Mouse (Mus musculus) forebrain, embryonic 10.5 days (tissue): Measurements from ENCODE around the gene Srms. TPM values are rescaled to one million over a fixed set of nuclear protein-coding genes. Genes with fewer than 3 reads are reported as not detected.

Experiments used
- DNase-seq: peaks from one replicate; pipeline ENCODE4 v3.0.0-alpha.2; 2017; ENCODE audit warnings: low spot score; ENCODE audit errors: extremely low spot score
- H3K27ac ChIP-seq: fragments of 300-500 bp; sonication (generic); 2 replicates; pipeline ENCODE4 v1.5.1; 2016; ENCODE audit warnings: mild to moderate bottlenecking
- H3K27me3 ChIP-seq: fragments of 300-500 bp; sonication (generic); 2 replicates; pipeline ENCODE4 v1.6.1; 2016; ENCODE audit warnings: mild to moderate bottlenecking; ENCODE audit not compliant: poor library complexity, severe bottlenecking
- H3K36me3 ChIP-seq: fragments of 300-500 bp; sonication (generic); replicated peaks from 2 replicates; pipeline ENCODE4 v1.6.1; 2016; ENCODE audit warnings: mild to moderate bottlenecking, moderate library complexity
- H3K4me1 ChIP-seq: fragments of 300-500 bp; sonication (generic); 2 replicates; pipeline ENCODE4 v1.6.1; 2016
- H3K4me3 ChIP-seq: fragments of 300-500 bp; sonication (generic); 2 replicates; pipeline ENCODE4 v1.5.1; 2016; ENCODE audit warnings: mild to moderate bottlenecking, moderate library complexity
- H3K9me3 ChIP-seq: fragments of 300-500 bp; sonication (generic); 2 replicates; pipeline ENCODE4 v1.6.1; 2016; ENCODE audit warnings: mild to moderate bottlenecking, moderate library complexity
- WGBS: fragments of 180-500 bp; shearing (Covaris S2); methylation state at CpG from one replicate; pipeline ENCODE4 v1.1.7; 2016; 5-methylcytosine and 5-hydroxymethylcytosine counted together
- polyA plus RNA-seq: library from polyadenylated mRNA; unstranded; fragments of >200 nt; fragmentation: Nextera tagmentation; extraction: Ambion mirVana; gene quantifications from 2 replicates; pipeline ENCODE4 v1.2.1, GENCODE M21; 2016

Gene Srms
- polyA plus RNA-seq, 1 experiment from 2014 or later = 0.12 TPM

GRCm38 (mm10) chr2:181187121-181188000, 25.6 kb downstream of the Srms start, which contains the start of gene Ppdpf:
Ppdpf (plus strand) TSS chr2:181187247.
- peaks cover 18% of the 10 kb centered on the region for H3K36me3 ChIP-seq
- under 1% methylated on average over 64 of the region's 64 CpGs for WGBS
- peaks cover 25% of the 10 kb centered on the region for H3K4me1 ChIP-seq
- H3K27ac ChIP-seq = peak within 1 kb of the TSS; percentile 97
- peak; percentile 89 for DNase-seq
- no peaks in the 10 kb centered on the region for H3K9me3 ChIP-seq
- H3K4me3 ChIP-seq = peak within 1 kb of the TSS; percentile 78
- no peaks in the 10 kb centered on the region for H3K27me3 ChIP-seq

GRCm38 (mm10) chr2:181186635-181187034, 26.4 kb downstream of the Srms start:
- DNase-seq = peak; percentile 84
- H3K4me1 ChIP-seq = peaks cover 25% of the 10 kb centered on the region
- H3K9me3 ChIP-seq = no peaks in the 10 kb centered on the region
- H3K27ac ChIP-seq = peak overlapping the region; percentile 97
- no peaks in the 10 kb centered on the region for H3K27me3 ChIP-seq
- H3K36me3 ChIP-seq = peaks cover 18% of the 10 kb centered on the region
- H3K4me3 ChIP-seq = peak overlapping the region; percentile 78
- under 1% methylated on average over 14 of the region's 14 CpGs for WGBS

GRCm38 (mm10) chr2:181180898-181181297, 32.1 kb downstream of the Srms start:
- no peaks in the 10 kb centered on the region for H3K9me3 ChIP-seq
- no peaks in the 10 kb centered on the region for H3K36me3 ChIP-seq
- no peaks in the 10 kb centered on the region for H3K27me3 ChIP-seq
- no peak overlapping the region for H3K27ac ChIP-seq
- DNase-seq = no peak
- no peaks in the 10 kb centered on the region for H3K4me1 ChIP-seq
- 82% methylated on average over 6 of the region's 6 CpGs for WGBS
- no peak overlapping the region for H3K4me3 ChIP-seq

GRCm38 (mm10) chr2:181178471-181178870, 34.5 kb downstream of the Srms start:
- Histone ChIP-seq H3K4me3 (no peak overlapping the region), H3K36me3 (no peaks in the 10 kb centered on the region), H3K4me1 (no peaks in the 10 kb centered on the region), H3K27ac (no peak overlapping the region), H3K27me3 (no peaks in the 10 kb centered on the region), H3K9me3 (no peaks in the 10 kb centered on the region)
- DNase-seq = no peak
- WGBS = 90% methylated on average over 5 of the region's 5 CpGs

- WGBS = 80% methylated on average over 3 of the region's 3 CpGs
- H3K4me3 ChIP-seq = no peak overlapping the region
- no peak overlapping the region for H3K27ac ChIP-seq
- H3K27me3 ChIP-seq = no peaks in the 10 kb centered on the region
- H3K36me3 ChIP-seq = no peaks in the 10 kb centered on the region
- H3K4me1 ChIP-seq = no peaks in the 10 kb centered on the region
- DNase-seq = no peak
- no peaks in the 10 kb centered on the region for H3K9me3 ChIP-seq
These were observed 35.0 kb downstream of the Srms start for GRCm38 (mm10) chr2:181178015-181178414.

GRCm38 (mm10) chr2:181174646-181175045, 38.3 kb downstream of the Srms start:
- peaks cover 2% of the 10 kb centered on the region; the same call in 1 of the 2 replicates for H3K9me3 ChIP-seq
- no peaks in the 10 kb centered on the region for H3K36me3 ChIP-seq
- no peaks in the 10 kb centered on the region for H3K27me3 ChIP-seq
- H3K4me1 ChIP-seq = no peaks in the 10 kb centered on the region
- no peak for DNase-seq
- H3K4me3 ChIP-seq = no peak overlapping the region
- 90% methylated on average over 3 of the region's 3 CpGs for WGBS
- H3K27ac ChIP-seq = no peak overlapping the region

GRCm38 (mm10) chr2:181166469-181166868, 46.5 kb downstream of the Srms start:
- 94% methylated on average over 5 of the region's 5 CpGs for WGBS

GRCm38 (mm10) chr2:181160821-181161220, 52.2 kb downstream of the Srms start:
- WGBS = 88% methylated on average over 4 of the region's 4 CpGs
- Histone ChIP-seq H3K9me3 (no peaks in the 10 kb centered on the region), H3K4me3 (no peak overlapping the region), H3K4me1 (peaks cover 28% of the 10 kb centered on the region), H3K27ac (no peak overlapping the region), H3K36me3 (no peaks in the 10 kb centered on the region), H3K27me3 (peaks cover 36% of the 10 kb centered on the region)
- no peak for DNase-seq

More at GRCm38 (mm10) chr2:181166469-181166868, 46.5 kb downstream of the Srms start:
- Histone ChIP-seq H3K27ac (no peak overlapping the region), H3K36me3 (no peaks in the 10 kb centered on the region), H3K4me1 (no peaks in the 10 kb centered on the region), H3K4me3 (no peak overlapping the region), H3K27me3 (0 out of 2 replicates have a peak, but pooled peaks cover 4% of the 10 kb centered on the region), H3K9me3 (peaks cover 3% of the 10 kb centered on the region; the same call in 1 of the 2 replicates)
- no peak for DNase-seq

- peak; percentile 30 for DNase-seq
- peaks cover 29% of the 10 kb centered on the region for H3K4me1 ChIP-seq
- H3K4me3 ChIP-seq = no peak overlapping the region
- H3K27me3 ChIP-seq = peaks cover 45% of the 10 kb centered on the region
- 0% methylated on average over 2 of the region's 2 CpGs for WGBS
- H3K36me3 ChIP-seq = no peaks in the 10 kb centered on the region
- H3K9me3 ChIP-seq = no peaks in the 10 kb centered on the region
- H3K27ac ChIP-seq = no peak overlapping the region
These were observed 53.2 kb downstream of the Srms start for GRCm38 (mm10) chr2:181159771-181160170.

GRCm38 (mm10) chr2:181159091-181159514, 53.9 kb downstream of the Srms start:
- no peak overlapping the region for H3K4me3 ChIP-seq
- peaks cover 29% of the 10 kb centered on the region for H3K4me1 ChIP-seq
- H3K9me3 ChIP-seq = no peaks in the 10 kb centered on the region
- H3K27me3 ChIP-seq = peaks cover 51% of the 10 kb centered on the region
- no peak for DNase-seq
- 63% methylated on average over 7 of the region's 7 CpGs for WGBS
- H3K36me3 ChIP-seq = no peaks in the 10 kb centered on the region
- H3K27ac ChIP-seq = no peak overlapping the region

GRCm38 (mm10) chr2:181158471-181158870, 54.5 kb downstream of the Srms start:
- no peak for DNase-seq
- Histone ChIP-seq H3K27me3 (peaks cover 58% of the 10 kb centered on the region), H3K9me3 (no peaks in the 10 kb centered on the region), H3K4me3 (no peak overlapping the region), H3K27ac (no peak overlapping the region), H3K4me1 (peaks cover 29% of the 10 kb centered on the region), H3K36me3 (no peaks in the 10 kb centered on the region)
- WGBS = 89% methylated on average over 2 of the region's 2 CpGs

- H3K4me1 ChIP-seq = peaks cover 29% of the 10 kb centered on the region
- DNase-seq = no peak
- peaks cover 59% of the 10 kb centered on the region for H3K27me3 ChIP-seq
- no peaks in the 10 kb centered on the region for H3K36me3 ChIP-seq
- no peaks in the 10 kb centered on the region for H3K9me3 ChIP-seq
- WGBS = 85% methylated on average over 6 of the region's 6 CpGs
- H3K27ac ChIP-seq = no peak overlapping the region
- no peak overlapping the region for H3K4me3 ChIP-seq
These were observed 55.2 kb downstream of the Srms start for GRCm38 (mm10) chr2:181157716-181158302.

- H3K4me3 ChIP-seq = peak overlapping the region; percentile 57
- H3K27me3 ChIP-seq = peaks cover 59% of the 10 kb centered on the region
These were observed 55.8 kb downstream of the Srms start for GRCm38 (mm10) chr2:181157180-181157579.

More at GRCm38 (mm10) chr2:181157180-181157579, 55.8 kb downstream of the Srms start:
- H3K9me3 ChIP-seq = no peaks in the 10 kb centered on the region
- no peaks in the 10 kb centered on the region for H3K36me3 ChIP-seq
- H3K4me1 ChIP-seq = peaks cover 29% of the 10 kb centered on the region
- WGBS = 79% methylated on average over 4 of the region's 4 CpGs
- DNase-seq = no peak
- H3K27ac ChIP-seq = no peak overlapping the region
